Mouse (Mus musculus): Measurements from ENCODE around the gene Sh3tc1. TPM values are rescaled to one million over a fixed set of nuclear protein-coding genes. Genes with fewer than 3 reads are reported as not detected.

The Sh3tc1 gene
- polyA plus RNA-seq, 2 experiments: 2.9 to 5.2 TPM

DNA sequence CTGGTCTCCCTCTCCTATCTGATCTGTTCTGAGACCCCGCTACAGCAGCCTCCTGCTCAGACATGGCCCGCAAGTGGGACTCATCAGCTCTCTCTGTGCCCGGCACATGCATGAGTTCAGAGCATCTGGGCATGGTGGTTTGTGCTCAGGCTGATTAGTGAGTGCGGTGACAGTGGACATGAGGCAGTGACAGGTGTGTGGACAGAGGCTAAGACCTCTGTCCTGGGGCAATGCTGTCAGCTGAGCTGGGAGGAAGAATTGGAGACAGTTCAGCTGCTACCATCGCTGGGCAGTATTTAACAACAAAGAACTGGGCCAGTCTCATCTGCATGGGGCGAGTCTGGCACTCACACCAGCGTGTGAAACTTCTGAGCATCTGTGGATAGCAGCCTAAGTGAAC is 62.8 kb downstream of the Sh3tc1 start:
- no peak overlapping the region for H3K4me3 ChIP-seq (replicated peaks; ENCODE audit: low read length)
- no peak for TF ChIP-seq POLR2A (IDR thresholded peaks at IDR 0.05; ENCODE audit: borderline replicate concordance, extremely low read depth, insufficient read depth, insufficient read length)
- WGBS: 81% methylated on average over 7 of the region's 7 CpGs
- ATAC-seq (ENCODE audit: low FRiP score, low read depth) (no peak), DNase-seq (ENCODE audit: low spot score) (no peak)
- H3K27me3 ChIP-seq (ENCODE audit: control insufficient read depth, insufficient read depth, low read length): peaks cover 31% of the 10 kb centered on the region
- H3K9me3 ChIP-seq (ENCODE audit: control insufficient read depth, low read length): no peaks in the 10 kb centered on the region
- H3K4me2 ChIP-seq (replicated peaks; ENCODE audit: low read depth, low read length, severe bottlenecking): 0 out of 2 replicates have a peak overlapping the region, but pooled peaks have one; percentile 10
- H3K9ac ChIP-seq (ENCODE audit: low read depth, low read length, severe bottlenecking): no peak overlapping the region
- peaks cover 36% of the 10 kb centered on the region for H3K4me1 ChIP-seq (ENCODE audit: control insufficient read depth, insufficient read depth, low read length)
- no peak overlapping the region for H3K27ac ChIP-seq (replicated peaks; ENCODE audit: low read depth, low read length)
- no peaks in the 10 kb centered on the region for H3K36me3 ChIP-seq (ENCODE audit: control insufficient read depth, insufficient read depth, low read length)

DNA sequence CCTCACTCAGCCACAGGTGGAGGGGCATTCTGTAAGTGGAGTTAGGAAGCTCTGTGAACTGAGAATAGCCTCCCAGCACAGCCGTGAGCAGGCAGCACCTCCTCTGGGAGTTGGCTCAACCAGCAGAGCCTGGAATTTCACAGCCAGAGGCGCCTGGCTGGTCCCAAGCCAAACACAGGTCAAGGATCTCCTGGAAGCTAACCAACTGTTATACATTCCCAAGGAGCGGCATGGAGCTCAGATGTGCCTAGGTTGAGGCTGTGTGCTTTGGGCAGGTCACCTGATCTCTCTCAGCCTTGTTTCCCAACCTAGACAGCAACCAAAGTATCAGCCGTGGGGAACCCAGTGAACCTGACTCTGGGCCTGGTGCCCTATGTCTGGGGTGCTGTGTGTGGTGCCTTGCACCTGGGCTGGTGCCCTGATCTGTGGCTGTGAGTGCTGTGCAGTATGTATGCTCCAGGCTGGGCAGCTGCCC is 65.7 kb downstream of the Sh3tc1 start:
- peak; percentile 74 for DNase-seq (ENCODE audit: low spot score)
- ATAC-seq (ENCODE audit: low FRiP score, low read depth): peak; percentile 31
- Histone ChIP-seq H3K4me1 (ENCODE audit: control insufficient read depth, insufficient read depth, low read length) (peaks cover 55% of the 10 kb centered on the region), H3K9me3 (ENCODE audit: control insufficient read depth, low read length) (no peaks in the 10 kb centered on the region), H3K36me3 (ENCODE audit: control insufficient read depth, insufficient read depth, low read length) (no peaks in the 10 kb centered on the region), H3K9ac (ENCODE audit: low read depth, low read length, severe bottlenecking) (no peak overlapping the region), H3K27me3 (ENCODE audit: control insufficient read depth, insufficient read depth, low read length) (peaks cover 19% of the 10 kb centered on the region; the same call in 1 of the 2 replicates), H3K27ac (replicated peaks; ENCODE audit: low read depth, low read length) (peak overlapping the region; percentile 61; the same call in 1 of the 2 replicates), H3K4me2 (replicated peaks; ENCODE audit: low read depth, low read length, severe bottlenecking) (no peak overlapping the region), H3K4me3 (replicated peaks; ENCODE audit: low read length) (no peak overlapping the region)
- 35% methylated on average over 4 of the region's 4 CpGs for WGBS
- no peak for TF ChIP-seq POLR2A (IDR thresholded peaks at IDR 0.05; ENCODE audit: borderline replicate concordance, extremely low read depth, insufficient read depth, insufficient read length)

DNA sequence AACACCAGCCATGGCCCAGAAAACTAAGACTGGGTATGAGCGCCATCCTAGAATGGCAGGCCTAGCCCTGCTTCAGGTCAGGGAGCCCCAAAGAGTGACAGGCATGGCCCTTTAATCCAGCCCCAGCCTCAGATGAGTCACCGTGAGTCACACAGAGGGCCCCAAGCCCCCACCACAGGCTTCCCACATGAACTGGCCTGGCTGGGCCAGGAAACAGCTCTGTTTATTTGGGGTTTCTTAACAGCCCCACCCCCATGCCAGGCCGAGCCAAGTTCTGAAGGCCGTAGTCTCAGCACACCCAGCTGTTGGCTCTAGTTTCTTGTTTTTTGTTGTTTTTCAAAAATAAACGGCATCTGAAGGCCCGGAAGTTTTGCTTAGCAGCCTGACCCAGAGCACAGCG is 66.7 kb downstream of the Sh3tc1 start:
- Histone ChIP-seq H3K27ac (replicated peaks; ENCODE audit: low read depth, low read length) (peak overlapping the region; percentile 61), H3K4me3 (replicated peaks; ENCODE audit: low read length) (no peak overlapping the region), H3K36me3 (ENCODE audit: control insufficient read depth, insufficient read depth, low read length) (no peaks in the 10 kb centered on the region), H3K27me3 (ENCODE audit: control insufficient read depth, insufficient read depth, low read length) (0 out of 2 replicates have a peak, but pooled peaks cover 9% of the 10 kb centered on the region), H3K9me3 (ENCODE audit: control insufficient read depth, low read length) (no peaks in the 10 kb centered on the region), H3K4me2 (replicated peaks; ENCODE audit: low read depth, low read length, severe bottlenecking) (no peak overlapping the region), H3K4me1 (ENCODE audit: control insufficient read depth, insufficient read depth, low read length) (peaks cover 51% of the 10 kb centered on the region), H3K9ac (ENCODE audit: low read depth, low read length, severe bottlenecking) (no peak overlapping the region)
- no peak for TF ChIP-seq POLR2A (IDR thresholded peaks at IDR 0.05; ENCODE audit: borderline replicate concordance, extremely low read depth, insufficient read depth, insufficient read length)
- peak; percentile 48; the same call in 1 of the 2 replicates for ATAC-seq (ENCODE audit: low FRiP score, low read depth)
- DNase-seq (ENCODE audit: low spot score): peak; percentile 65
- WGBS: 43% methylated on average over 7 of the region's 7 CpGs

DNA sequence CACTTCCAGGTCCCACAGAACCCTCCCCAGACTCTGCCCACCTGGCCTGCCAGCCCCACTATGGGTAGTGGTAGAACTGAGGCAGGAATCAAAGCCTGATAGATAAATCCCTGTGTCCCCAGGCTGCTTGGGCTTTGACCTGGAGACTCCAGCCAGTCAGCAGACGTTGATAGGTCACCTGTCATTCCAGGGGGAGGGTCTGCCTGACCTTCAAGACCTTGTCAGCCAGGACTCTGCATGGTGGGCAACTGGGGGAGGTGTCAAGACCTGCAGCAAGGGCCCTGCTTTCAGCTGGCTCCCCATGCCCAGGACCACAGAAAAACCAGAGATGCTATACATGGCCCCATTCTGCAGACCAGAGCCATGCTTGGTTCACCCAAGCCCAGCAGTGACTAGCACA is 67.2 kb downstream of the Sh3tc1 start:
- no peaks in the 10 kb centered on the region for H3K9me3 ChIP-seq (ENCODE audit: control insufficient read depth, low read length)
- DNase-seq (ENCODE audit: low spot score) (no peak), ATAC-seq (ENCODE audit: low FRiP score, low read depth) (no peak)
- H3K27ac ChIP-seq (replicated peaks; ENCODE audit: low read depth, low read length): peak overlapping the region; percentile 61
- no peak overlapping the region for H3K4me2 ChIP-seq (replicated peaks; ENCODE audit: low read depth, low read length, severe bottlenecking)
- H3K9ac ChIP-seq (ENCODE audit: low read depth, low read length, severe bottlenecking): no peak overlapping the region
- no peak overlapping the region for H3K4me3 ChIP-seq (replicated peaks; ENCODE audit: low read length)
- TF ChIP-seq POLR2A (IDR thresholded peaks at IDR 0.05; ENCODE audit: borderline replicate concordance, extremely low read depth, insufficient read depth, insufficient read length): no peak
- whole genome bisulfite sequencing: 40% methylated on average over 1 of the region's 1 CpGs
- peaks cover 51% of the 10 kb centered on the region for H3K4me1 ChIP-seq (ENCODE audit: control insufficient read depth, insufficient read depth, low read length)
- H3K36me3 ChIP-seq (ENCODE audit: control insufficient read depth, insufficient read depth, low read length): no peaks in the 10 kb centered on the region
- H3K27me3 ChIP-seq (ENCODE audit: control insufficient read depth, insufficient read depth, low read length): 0 out of 2 replicates have a peak, but pooled peaks cover 4% of the 10 kb centered on the region

DNA sequence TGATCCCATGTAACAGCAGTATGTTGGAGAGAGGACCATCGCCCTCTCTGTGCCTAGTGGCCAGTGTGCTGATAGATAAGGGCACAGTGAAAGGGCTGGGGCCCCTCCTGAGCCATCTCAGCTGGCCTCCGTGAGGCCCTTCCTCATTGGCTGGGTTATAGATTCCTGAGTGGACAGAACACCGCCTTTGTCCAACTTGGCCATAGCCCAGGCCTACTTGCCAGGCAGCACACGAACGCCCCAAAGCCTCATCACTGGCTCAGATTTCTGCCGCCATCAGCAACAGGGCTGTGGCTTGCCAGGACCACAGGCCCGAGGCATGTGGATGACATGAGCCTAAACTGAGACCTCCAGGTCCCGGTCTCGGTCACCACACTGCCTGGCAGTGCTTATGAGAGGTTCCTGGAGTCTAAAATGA is 68.3 kb downstream of the Sh3tc1 start:
- Histone ChIP-seq H3K4me1 (ENCODE audit: control insufficient read depth, insufficient read depth, low read length) (peaks cover 51% of the 10 kb centered on the region), H3K36me3 (ENCODE audit: control insufficient read depth, insufficient read depth, low read length) (no peaks in the 10 kb centered on the region), H3K9me3 (ENCODE audit: control insufficient read depth, low read length) (no peaks in the 10 kb centered on the region), H3K27ac (replicated peaks; ENCODE audit: low read depth, low read length) (0 out of 2 replicates have a peak overlapping the region, but pooled peaks have one; percentile 8), H3K9ac (ENCODE audit: low read depth, low read length, severe bottlenecking) (no peak overlapping the region), H3K4me2 (replicated peaks; ENCODE audit: low read depth, low read length, severe bottlenecking) (no peak overlapping the region), H3K27me3 (ENCODE audit: control insufficient read depth, insufficient read depth, low read length) (no peaks in the 10 kb centered on the region), H3K4me3 (replicated peaks; ENCODE audit: low read length) (no peak overlapping the region)
- DNase-seq (ENCODE audit: low spot score) (no peak), ATAC-seq (ENCODE audit: low FRiP score, low read depth) (no peak)
- no peak for TF ChIP-seq POLR2A (IDR thresholded peaks at IDR 0.05; ENCODE audit: borderline replicate concordance, extremely low read depth, insufficient read depth, insufficient read length)
- 75% methylated on average over 9 of the region's 9 CpGs for WGBS
